Mouse (Mus musculus) spleen, embryonic (tissue): ENCODE results near the gene Lypd9.
"Not testable (repeated sequence)": the region's sequence is repeated elsewhere in the genome, so short reads cannot be mapped to it uniquely, and the experiment has no call there.

Source experiments
- CTCF ChIA-PET: fragments of 350-600 bp; sonication (Branson Sonifier 250); formaldehyde crosslinking; loops from one replicate; lab custom pipeline; 2022; lab: Charles Lee

Gene Lypd9

GRCm38 (mm10) chr11:58452759-58453158, at the start of gene Lypd9:
Lypd9 (minus strand) TSS chr11:58452923.
- CTCF ChIA-PET = no interaction called here

- CTCF ChIA-PET = not testable (repeated sequence)
These were observed 49.7 kb upstream of the Lypd9 start, which contains the start of gene Olfr331 for GRCm38 (mm10) chr11:58502472-58502871. Olfr331 (minus strand) TSS chr11:58502572.

- CTCF ChIA-PET = no interaction called here
These were observed 46.6 kb upstream of the Lypd9 start for GRCm38 (mm10) chr11:58499290-58499689.

- CTCF ChIA-PET = no interaction called here
These were observed 46.0 kb upstream of the Lypd9 start for GRCm38 (mm10) chr11:58498761-58499160.

- CTCF ChIA-PET = interaction anchor here (0.7 kb wide), 1 partner anchor 84 kb away, joined by 3 read pairs; no protein-coding TSS in a partner anchor
These were observed 39.7 kb upstream of the Lypd9 start, which contains the start of gene Olfr332 for GRCm38 (mm10) chr11:58492455-58492854. Olfr332 (minus strand) TSS chr11:58492555.

- CTCF ChIA-PET = no interaction called here
These were observed 9.4 kb upstream of the Lypd9 start, which contains the start of gene Olfr30 for GRCm38 (mm10) chr11:58462170-58462569. Olfr30 (minus strand) TSS chr11:58462270.

- CTCF ChIA-PET = no interaction called here
These were observed 869 bp upstream of the Lypd9 start for GRCm38 (mm10) chr11:58453592-58453991.

GRCm38 (mm10) chr11:58437866-58438265, 14.9 kb downstream of the Lypd9 start:
- CTCF ChIA-PET = no interaction called here

- CTCF ChIA-PET = no interaction called here
These were observed 20.5 kb downstream of the Lypd9 start, which contains the start of gene Gm12253 for GRCm38 (mm10) chr11:58432259-58432658. Gm12253 (plus strand) TSS chr11:58432559.

- CTCF ChIA-PET = no interaction called here
These were observed 31.9 kb downstream of the Lypd9 start, which contains the start of gene 1810065E05Rik for GRCm38 (mm10) chr11:58420815-58421214. 1810065E05Rik (plus strand) TSS chr11:58421111.

- CTCF ChIA-PET = no interaction called here
These were observed 34.4 kb downstream of the Lypd9 start for GRCm38 (mm10) chr11:58418336-58418735.

- CTCF ChIA-PET = no interaction called here
These were observed 44.7 kb downstream of the Lypd9 start for GRCm38 (mm10) chr11:58408066-58408465.

- CTCF ChIA-PET = no interaction called here
These were observed 52.1 kb downstream of the Lypd9 start for GRCm38 (mm10) chr11:58400655-58401054.

- CTCF ChIA-PET = no interaction called here
These were observed 52.6 kb downstream of the Lypd9 start for GRCm38 (mm10) chr11:58399985-58400645.
